Mouse (Mus musculus) megakaryocyte progenitor cell, adult 5-6 weeks (primary cell): ENCODE results near the gene Epb41l4b. TPM values are rescaled to one million over a fixed set of nuclear protein-coding genes. Genes with fewer than 3 reads are reported as not detected.
A peak's percentile ranks its signal among the peaks of the same experiment; 100 is the strongest.

ENCODE experiments used
- ATAC-seq: replicated peaks from 2 replicates; pipeline ENCODE4 v1.8.0; 2016; ENCODE audit warnings: mild to moderate bottlenecking, moderate TSS enrichment, inconsistent platforms; ENCODE audit not compliant: poor library complexity
- total RNA-seq, 2 experiments: library from RNA; stranded (forward) in 1 of 2; stranded (reverse) in 1 of 2; fragments of 157-497, 149-512 nt in 1 of 2; fragments of 200-1000 nt in 1 of 2; gene quantifications; 2 replicates each; pipeline versions ENCODE4 v1.2.3 to v1.2.4; 2015 to 2017

Epb41l4b gene
- total RNA-seq, 2 experiments from 2014 or later = 5.0 to 6.0 TPM

DNA sequence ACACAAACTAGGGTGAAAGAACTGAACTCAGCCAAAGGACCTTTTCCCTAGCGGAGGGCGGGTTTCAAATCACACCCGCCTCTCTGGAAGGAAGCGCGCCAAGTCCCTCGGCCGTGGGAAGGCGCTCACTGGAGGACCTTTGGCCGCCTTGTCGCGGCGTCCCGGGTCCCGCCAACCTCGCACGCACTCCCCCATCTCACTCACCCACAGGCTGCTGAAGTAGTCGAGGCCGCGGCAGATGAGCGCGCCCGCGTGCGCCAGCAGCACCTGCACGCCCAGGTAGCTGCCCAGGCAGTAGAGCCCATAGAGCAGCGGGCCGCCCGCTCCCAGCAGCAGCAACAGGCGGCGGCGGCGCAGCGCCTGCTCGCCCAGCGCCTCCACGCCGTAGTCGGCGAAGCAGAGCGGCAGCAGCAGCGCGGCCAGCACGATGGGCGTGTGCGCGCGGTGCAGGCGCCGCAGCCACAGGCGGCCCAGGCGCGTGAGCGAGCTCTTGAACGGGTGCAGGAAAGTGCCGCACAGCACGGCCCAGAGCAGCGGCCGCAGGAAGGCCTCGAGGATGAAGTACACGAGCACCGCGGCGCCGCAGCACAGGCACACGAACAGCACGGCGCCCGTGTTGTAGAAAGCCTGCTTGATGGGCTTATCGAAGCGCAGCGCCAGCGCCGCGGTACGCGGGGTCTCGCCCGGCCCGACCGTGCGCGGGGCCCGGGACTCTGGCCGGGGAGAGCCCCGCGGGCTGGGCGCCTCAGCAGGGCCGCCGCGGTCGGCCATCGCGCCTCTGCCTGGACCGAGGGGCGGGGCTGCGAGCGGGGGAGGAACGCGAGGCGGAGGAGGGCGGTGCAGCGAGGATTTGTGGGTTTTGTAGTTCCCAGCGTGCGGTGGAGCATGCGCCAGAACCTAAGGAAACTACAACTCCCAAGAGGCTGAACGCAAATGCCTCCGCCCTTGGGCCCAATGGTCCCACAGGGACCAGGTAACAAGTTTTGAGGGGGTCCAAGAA, 196.3 kb downstream of the Epb41l4b start, which contains the start of gene Tmem245:
Gene Tmem245 (minus strand): TSS at position 797 of the 1,000 bp plus-strand sequence.
- peak; percentile 96 for ATAC-seq

DNA sequence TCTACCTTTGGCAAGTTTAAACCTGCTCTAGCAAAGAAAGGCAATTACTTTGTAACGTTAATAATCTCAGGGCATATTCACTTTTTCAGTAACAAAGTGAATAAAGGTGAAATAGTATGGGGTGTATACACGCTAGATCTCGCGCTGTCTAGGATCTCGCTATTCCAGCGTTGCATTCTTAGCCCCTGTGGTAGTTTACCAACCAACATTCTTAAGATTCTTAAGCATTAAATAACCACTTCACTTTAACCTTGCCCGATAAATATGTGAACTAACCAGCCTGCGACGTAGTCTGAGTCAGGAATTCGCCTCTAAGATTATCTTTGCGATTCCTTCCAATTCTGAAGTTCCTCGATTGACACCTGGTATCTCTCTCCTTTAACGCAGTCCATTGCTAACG, 197.1 kb downstream of the Epb41l4b start:
- no peak for ATAC-seq

DNA sequence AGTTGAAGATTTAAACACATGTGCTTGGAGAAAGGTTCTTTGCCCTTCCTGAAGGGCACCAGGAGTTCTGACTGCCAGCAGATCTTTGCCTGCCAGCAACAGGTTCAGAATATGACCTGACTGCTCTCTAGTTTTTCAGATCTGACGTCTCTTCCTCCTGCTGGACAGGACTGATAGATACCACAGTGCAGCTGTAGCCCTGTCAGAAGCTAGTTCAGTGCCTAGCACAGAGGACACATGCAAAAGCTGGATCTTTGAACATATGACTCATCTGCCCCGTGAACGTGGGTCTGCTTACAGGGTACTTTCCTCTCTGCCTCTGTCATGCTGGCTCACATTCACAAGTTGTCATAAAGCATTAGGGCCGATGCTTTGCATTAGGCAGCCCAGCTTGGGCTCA, 199.0 kb downstream of the Epb41l4b start:
- no peak for ATAC-seq

DNA sequence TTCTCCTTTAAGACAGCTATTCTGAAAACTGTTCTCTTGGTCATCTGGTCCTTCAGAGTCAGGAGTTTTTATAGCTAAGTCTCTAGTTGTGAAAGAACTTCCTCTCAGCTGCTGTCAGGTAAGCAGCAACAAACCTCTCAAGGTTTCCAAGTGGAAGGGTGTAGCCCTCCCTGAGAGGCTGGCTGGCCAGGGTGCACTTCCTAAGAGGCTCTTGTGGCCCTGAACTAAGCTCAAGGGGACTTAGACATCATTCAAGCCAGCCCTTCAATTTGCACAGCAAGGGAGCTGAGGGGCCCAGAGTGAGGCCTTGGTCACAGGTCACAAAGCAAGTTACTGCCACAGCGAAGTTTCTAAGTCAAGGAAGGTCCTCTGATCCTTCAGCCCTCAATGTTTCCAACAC, 200.0 kb downstream of the Epb41l4b start:
- ATAC-seq = no peak

DNA sequence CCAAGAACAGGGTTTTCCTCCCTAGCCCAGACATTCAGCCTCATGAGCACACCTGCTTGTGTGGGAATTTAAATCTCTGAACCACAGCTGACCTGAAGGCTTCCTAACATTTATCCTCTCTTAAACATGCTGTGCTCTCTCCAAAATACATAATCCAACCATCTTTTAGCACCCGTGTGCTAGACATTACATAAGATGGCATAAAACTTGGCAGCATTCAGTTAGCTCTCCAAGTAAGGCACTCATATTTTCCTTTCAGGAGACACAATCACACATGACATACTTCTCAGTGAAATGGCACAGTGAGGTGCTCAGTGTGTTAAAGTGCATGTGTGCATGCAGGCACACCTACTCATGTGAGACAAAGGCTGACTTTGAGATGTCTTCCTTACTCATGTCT, 200.7 kb downstream of the Epb41l4b start:
- ATAC-seq = no peak

Other genes with a start within 250 kb of the Epb41l4b start
- 12.7 and 14.6 TPM in 2 replicates for gene Tmem245, start 196.0 kb downstream of the Epb41l4b start, total RNA-seq (2015)
- gene Tmem245, start 196.0 kb downstream of the Epb41l4b start, total RNA-seq (2017) = 5.0 and 5.8 TPM in 2 replicates
- gene Frrs1l, start 153.0 kb downstream of the Epb41l4b start, total RNA-seq (2015) = not detected in 2 replicates
- not detected in 2 replicates for gene Frrs1l, start 153.0 kb downstream of the Epb41l4b start, total RNA-seq (2017)
- 1.8 and 2.6 TPM in 2 replicates for gene Ptpn3, start 158.4 kb upstream of the Epb41l4b start, total RNA-seq (2015)
- 2.2 and 3.9 TPM in 2 replicates for gene Ptpn3, start 158.4 kb upstream of the Epb41l4b start, total RNA-seq (2017)